Mouse (Mus musculus): Measurements from ENCODE around the gene Dennd1b. TPM values are rescaled to one million over a fixed set of nuclear protein-coding genes. Genes with fewer than 3 reads are reported as not detected.

Dennd1b gene
- polyA plus RNA-seq, 1 experiment from 2014 or later, result 7.9 TPM

DNA sequence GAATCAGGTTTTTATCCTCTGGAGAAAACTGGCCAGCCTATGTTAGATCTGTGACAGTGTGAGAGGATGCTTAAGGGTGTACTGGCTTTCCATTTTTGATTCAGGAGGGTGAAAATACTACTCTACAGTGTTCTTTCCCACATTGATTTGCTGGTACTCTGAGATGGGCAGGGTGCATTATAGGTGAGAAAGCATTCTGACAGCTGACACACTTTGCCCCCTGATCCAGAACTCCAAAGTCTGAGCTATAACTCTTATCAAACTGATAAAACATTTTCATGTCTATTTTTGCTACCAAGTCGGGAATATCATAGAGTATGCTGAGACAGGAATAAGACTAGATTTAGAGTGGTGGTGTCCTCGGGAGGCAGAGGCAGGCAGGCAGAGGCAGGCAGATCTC lies 2.3 kb downstream of the Dennd1b start:
- Histone ChIP-seq H3K4me3 (no peak overlapping the region), H3K4me2 (no peak overlapping the region), H3K9ac (no peak overlapping the region), H3K4me1 (replicated peaks) (peaks cover 8% of the 10 kb centered on the region; the same call in 1 of the 2 replicates), H3K27ac (replicated peaks) (no peak overlapping the region), H3K27me3 (no peaks in the 10 kb centered on the region), H3K36me3 (no peaks in the 10 kb centered on the region), H3K9me3 (no peaks in the 10 kb centered on the region)
- 97% methylated on average over 2 of the region's 2 CpGs for WGBS
- no peak for ATAC-seq (ENCODE audit: low FRiP score, low read depth)

DNA sequence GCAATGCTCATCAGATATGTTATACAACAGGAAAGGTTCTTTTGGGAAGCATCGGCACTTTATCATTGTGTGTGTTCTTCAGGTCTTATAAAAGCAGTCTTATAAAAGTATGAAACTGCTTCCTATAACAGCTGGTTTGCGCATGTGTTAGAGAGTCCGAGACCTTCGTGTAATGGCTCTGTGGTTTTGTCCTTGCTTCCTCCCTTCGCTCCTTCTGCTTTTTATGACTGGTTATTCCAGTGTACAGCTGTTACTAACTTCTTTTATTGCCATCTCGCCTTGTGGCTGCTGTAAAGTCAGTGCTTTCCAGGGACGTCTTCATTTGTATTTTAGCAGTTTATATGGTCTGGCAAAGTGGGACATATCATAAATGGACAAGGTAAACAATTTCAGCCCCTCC lies 4.2 kb downstream of the Dennd1b start:
- Histone ChIP-seq H3K4me2 (no peak overlapping the region), H3K4me1 (replicated peaks) (peaks cover 8% of the 10 kb centered on the region; the same call in 1 of the 2 replicates), H3K36me3 (no peaks in the 10 kb centered on the region), H3K4me3 (no peak overlapping the region), H3K27me3 (no peaks in the 10 kb centered on the region), H3K27ac (replicated peaks) (no peak overlapping the region), H3K9me3 (no peaks in the 10 kb centered on the region), H3K9ac (no peak overlapping the region)
- WGBS, result 91% methylated on average over 7 of the region's 7 CpGs
- ATAC-seq (ENCODE audit: low FRiP score, low read depth), result no peak

DNA sequence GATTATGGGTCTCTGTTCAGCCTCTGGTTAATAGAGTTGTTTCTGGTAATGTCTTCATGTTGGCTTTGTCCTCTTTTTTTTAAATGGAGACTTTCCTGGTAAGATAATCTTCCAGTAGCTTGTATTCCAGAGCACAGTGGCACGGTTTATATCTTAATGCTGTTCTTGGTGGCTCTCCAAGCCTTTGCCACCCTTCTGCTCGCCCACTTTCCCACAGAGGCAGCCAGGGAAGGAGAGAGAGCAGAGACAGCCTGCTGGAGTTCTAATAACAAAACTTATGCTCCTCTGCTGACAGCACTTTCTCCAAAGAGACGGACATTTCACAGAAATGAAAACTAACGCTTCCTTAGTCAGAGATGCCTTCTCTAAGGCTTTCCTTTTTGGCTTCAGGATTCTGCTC lies 6.8 kb downstream of the Dennd1b start:
- no peak for ATAC-seq (ENCODE audit: low FRiP score, low read depth)
- Histone ChIP-seq H3K9ac (no peak overlapping the region), H3K9me3 (no peaks in the 10 kb centered on the region), H3K4me1 (replicated peaks) (no peaks in the 10 kb centered on the region), H3K4me3 (no peak overlapping the region), H3K27ac (replicated peaks) (no peak overlapping the region), H3K36me3 (no peaks in the 10 kb centered on the region), H3K27me3 (no peaks in the 10 kb centered on the region), H3K4me2 (no peak overlapping the region)
- WGBS, result 73% methylated on average over 4 of the region's 4 CpGs

DNA sequence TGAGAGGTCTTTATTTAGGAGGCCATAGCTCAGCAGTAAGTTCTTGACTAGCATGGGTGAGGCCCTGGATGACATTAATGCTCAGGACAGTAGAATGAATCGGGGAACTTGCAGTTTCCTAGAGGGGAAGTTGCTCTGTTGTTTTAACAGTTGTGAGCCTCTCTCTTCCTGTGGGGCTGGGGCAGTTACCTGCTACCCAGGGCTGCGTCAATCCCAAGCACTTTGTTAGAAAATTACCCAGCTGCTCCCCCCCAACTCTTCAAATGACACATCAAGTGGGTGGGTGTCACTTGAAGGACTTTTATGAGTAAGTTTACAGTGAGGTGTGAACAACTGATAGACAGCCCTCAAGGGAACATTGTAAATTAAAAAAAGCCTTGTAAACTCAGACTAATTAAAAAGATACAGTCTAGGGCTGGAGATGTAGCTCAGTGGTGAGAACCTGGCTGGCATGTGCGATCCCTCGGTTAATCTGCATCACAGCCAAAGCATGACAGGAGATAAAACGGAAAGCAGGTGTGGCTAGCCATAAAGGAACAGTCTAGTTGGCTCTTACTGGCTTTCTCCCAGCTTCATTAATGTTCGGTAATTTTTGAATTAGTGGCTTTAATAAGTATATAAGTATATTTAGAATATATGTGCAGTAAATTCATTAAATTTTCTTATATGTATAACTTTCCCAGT lies 10.4 kb downstream of the Dennd1b start:
- H3K9me3 ChIP-seq, result no peaks in the 10 kb centered on the region
- no peaks in the 10 kb centered on the region for H3K4me1 ChIP-seq (replicated peaks)
- no peak overlapping the region for H3K4me3 ChIP-seq
- no peak for ATAC-seq (ENCODE audit: low FRiP score, low read depth)
- no peaks in the 10 kb centered on the region for H3K36me3 ChIP-seq
- 86% methylated on average over 6 of the region's 6 CpGs for WGBS
- no peak overlapping the region for H3K9ac ChIP-seq
- no peak overlapping the region for H3K27ac ChIP-seq (replicated peaks)
- H3K27me3 ChIP-seq, result no peaks in the 10 kb centered on the region
- H3K4me2 ChIP-seq, result no peak overlapping the region

DNA sequence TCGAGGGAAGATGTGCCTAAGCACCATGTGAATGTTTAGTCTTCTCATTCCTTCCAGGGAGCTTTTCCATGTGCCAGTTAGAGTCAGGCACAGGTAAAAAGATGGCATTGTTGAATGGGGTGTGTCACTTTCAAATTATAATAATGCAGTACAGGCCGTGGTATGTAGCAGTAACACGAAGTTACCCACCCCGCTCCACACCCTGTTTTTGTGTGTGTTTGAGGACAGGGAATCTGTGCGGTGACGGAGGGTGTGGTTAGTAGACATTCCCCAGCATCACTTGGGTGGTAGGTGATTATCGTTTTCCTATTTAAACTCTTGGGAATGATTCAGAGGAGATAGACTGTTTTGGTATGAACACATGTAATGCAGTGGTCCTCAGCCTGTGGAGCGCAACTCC lies 11.6 kb downstream of the Dennd1b start:
- no peaks in the 10 kb centered on the region for H3K4me1 ChIP-seq (replicated peaks)
- H3K27ac ChIP-seq (replicated peaks), result no peak overlapping the region
- ATAC-seq (ENCODE audit: low FRiP score, low read depth), result no peak
- H3K27me3 ChIP-seq, result no peaks in the 10 kb centered on the region
- no peaks in the 10 kb centered on the region for H3K9me3 ChIP-seq
- WGBS, result 94% methylated on average over 8 of the region's 8 CpGs
- H3K4me3 ChIP-seq, result no peak overlapping the region
- no peak overlapping the region for H3K4me2 ChIP-seq
- no peaks in the 10 kb centered on the region for H3K36me3 ChIP-seq
- no peak overlapping the region for H3K9ac ChIP-seq

DNA sequence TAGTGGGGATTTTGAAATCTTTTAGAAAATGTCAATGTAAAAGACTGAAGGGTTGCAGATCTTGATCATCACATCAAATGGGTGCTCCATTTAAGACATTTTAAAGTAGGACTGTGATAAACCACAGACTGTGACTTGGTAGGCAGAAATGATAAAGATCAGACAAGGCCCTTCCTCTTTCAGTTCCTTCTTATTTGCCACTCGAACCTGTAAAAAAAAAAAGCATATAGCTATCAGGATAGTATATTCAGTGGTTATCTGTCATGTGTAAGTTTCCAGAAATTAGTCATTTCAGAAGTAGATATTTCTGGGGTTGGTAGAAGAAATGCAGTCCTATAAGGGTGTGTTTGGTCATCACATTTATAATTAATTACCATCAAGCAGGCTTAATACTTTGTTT lies 12.7 kb downstream of the Dennd1b start:
- Histone ChIP-seq H3K4me1 (replicated peaks) (no peaks in the 10 kb centered on the region), H3K27me3 (no peaks in the 10 kb centered on the region), H3K4me2 (no peak overlapping the region), H3K9me3 (no peaks in the 10 kb centered on the region), H3K36me3 (no peaks in the 10 kb centered on the region), H3K4me3 (no peak overlapping the region), H3K27ac (replicated peaks) (no peak overlapping the region), H3K9ac (no peak overlapping the region)
- WGBS, result 90% methylated on average over 1 of the region's 1 CpGs
- ATAC-seq (ENCODE audit: low FRiP score, low read depth), result no peak

DNA sequence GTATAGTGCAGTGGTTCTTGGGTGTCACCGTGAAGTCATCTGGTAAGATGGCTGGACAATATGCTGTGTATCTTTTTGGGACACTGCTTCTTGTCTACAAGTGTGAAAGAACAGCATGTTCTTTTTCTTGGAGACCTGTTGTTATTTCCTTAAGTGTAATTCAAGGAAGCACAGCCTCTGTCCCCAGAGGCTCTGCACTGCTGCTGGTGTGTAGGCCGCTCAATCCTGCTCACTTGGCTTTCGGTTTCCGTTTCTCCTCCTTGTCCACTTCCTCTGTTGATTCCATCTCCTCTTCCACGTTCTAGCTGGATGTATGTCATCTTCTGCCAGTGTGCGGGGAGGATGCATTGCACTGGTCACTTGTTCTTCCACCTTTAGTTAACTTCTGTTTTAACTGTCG lies 19.0 kb downstream of the Dennd1b start:
- Histone ChIP-seq H3K4me1 (replicated peaks) (peaks cover 16% of the 10 kb centered on the region), H3K27me3 (no peaks in the 10 kb centered on the region), H3K4me3 (no peak overlapping the region), H3K4me2 (no peak overlapping the region), H3K36me3 (no peaks in the 10 kb centered on the region), H3K27ac (replicated peaks) (0 out of 2 replicates have a peak overlapping the region, but pooled peaks have one; percentile 30), H3K9me3 (no peaks in the 10 kb centered on the region), H3K9ac (no peak overlapping the region)
- no peak for ATAC-seq (ENCODE audit: low FRiP score, low read depth)
- WGBS, result 68% methylated on average over 7 of the region's 7 CpGs

DNA sequence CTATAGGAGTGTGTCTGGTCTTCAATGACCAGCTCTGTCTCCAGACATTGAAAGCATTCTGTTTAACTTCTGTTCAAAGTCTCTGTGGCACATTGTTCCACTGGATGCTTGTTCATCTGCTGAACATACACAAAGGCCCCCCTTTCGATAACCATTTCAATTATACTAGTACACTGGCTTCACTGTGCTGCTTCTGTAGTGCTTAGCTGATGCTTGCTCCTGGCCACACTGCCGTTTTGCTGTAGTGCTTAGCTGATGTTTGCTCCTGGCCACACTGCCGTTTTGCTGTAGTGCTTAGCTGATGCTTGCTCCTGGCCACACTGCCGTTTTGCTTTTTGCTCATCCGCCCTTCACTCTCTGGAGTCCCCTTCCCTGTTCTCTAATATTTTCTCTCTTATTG lies 19.4 kb downstream of the Dennd1b start:
- WGBS, result 54% methylated on average over 5 of the region's 5 CpGs
- Histone ChIP-seq H3K9me3 (no peaks in the 10 kb centered on the region), H3K27ac (replicated peaks) (0 out of 2 replicates have a peak overlapping the region, but pooled peaks have one; percentile 30), H3K9ac (no peak overlapping the region), H3K4me2 (no peak overlapping the region), H3K27me3 (no peaks in the 10 kb centered on the region), H3K36me3 (no peaks in the 10 kb centered on the region), H3K4me1 (replicated peaks) (peaks cover 16% of the 10 kb centered on the region), H3K4me3 (no peak overlapping the region)
- no peak for ATAC-seq (ENCODE audit: low FRiP score, low read depth)

DNA sequence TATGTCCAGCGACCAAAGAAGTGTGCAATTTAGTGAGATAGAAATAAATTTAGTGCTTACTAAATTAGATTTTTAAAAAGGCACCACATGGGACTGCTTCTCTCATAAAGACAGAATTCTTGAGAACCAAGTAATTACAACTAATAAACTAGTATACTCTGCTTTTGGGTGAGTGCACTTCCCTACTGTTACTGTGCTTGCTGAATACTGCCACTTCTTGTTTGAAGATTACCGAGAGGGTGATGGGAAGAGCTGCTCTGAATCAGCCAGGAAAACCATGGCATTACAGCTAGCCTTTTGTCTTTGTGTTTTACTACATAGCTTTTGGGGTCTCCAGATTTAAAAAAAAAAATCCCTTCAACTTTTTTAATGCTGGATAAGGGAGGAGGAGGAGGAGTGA lies 19.8 kb downstream of the Dennd1b start:
- Histone ChIP-seq H3K4me1 (replicated peaks) (peaks cover 16% of the 10 kb centered on the region), H3K4me3 (no peak overlapping the region), H3K9ac (no peak overlapping the region), H3K4me2 (no peak overlapping the region), H3K27me3 (no peaks in the 10 kb centered on the region), H3K36me3 (no peaks in the 10 kb centered on the region), H3K27ac (replicated peaks) (no peak overlapping the region), H3K9me3 (no peaks in the 10 kb centered on the region)
- ATAC-seq (ENCODE audit: low FRiP score, low read depth), result no peak
- WGBS, result 57% methylated on average over 2 of the region's 2 CpGs

DNA sequence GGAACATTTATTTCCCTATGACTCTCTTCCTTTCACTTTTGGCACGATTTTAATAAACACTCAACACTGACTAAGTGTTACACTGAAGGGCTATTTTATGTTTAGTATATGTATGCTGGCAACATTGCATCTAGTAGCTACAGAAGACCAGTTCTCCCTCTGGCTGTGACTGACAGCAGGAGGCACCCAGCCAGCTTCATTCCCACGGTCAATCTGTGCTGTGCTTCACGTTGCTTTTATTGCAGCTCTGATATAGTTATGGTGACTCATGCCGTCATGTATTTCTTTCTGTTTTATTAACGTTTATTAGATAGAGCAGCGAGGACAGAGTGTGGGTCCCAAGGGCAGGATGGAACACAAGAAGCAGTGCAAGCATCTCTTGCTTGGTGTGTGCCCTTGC lies 20.2 kb downstream of the Dennd1b start:
- H3K4me2 ChIP-seq, result no peak overlapping the region
- WGBS, result 48% methylated on average over 6 of the region's 6 CpGs

DNA sequence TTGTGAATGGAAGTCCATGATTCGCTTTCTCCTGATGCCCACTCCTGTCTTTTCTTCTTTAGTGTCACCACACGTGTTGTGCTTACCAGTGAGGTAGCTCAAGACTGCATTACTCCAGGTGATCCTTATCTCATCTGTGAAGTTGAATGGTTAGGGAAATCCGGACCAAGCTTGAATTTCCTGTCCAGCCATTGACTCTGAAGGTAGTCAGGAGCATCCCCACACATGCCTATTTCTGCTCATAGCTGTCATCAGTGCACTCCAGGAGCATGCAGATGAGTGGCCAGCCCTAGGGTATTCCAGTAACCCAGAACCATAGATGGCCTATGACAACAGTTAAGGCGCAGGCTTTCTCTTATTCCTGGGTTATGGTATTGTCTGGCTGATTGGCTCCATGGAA lies 20.9 kb downstream of the Dennd1b start:
- Histone ChIP-seq H3K4me1 (replicated peaks) (peaks cover 16% of the 10 kb centered on the region), H3K4me3 (no peak overlapping the region), H3K27me3 (no peaks in the 10 kb centered on the region), H3K27ac (replicated peaks) (no peak overlapping the region), H3K4me2 (no peak overlapping the region), H3K9me3 (no peaks in the 10 kb centered on the region), H3K9ac (no peak overlapping the region), H3K36me3 (no peaks in the 10 kb centered on the region)
- 91% methylated on average over 4 of the region's 4 CpGs for WGBS
- ATAC-seq (ENCODE audit: low FRiP score, low read depth), result peak; percentile 43; the same call in 1 of the 2 replicates

More for the DNA sequence above, 20.2 kb downstream of the Dennd1b start:
- no peak overlapping the region for H3K4me3 ChIP-seq
- no peaks in the 10 kb centered on the region for H3K27me3 ChIP-seq
- H3K27ac ChIP-seq (replicated peaks), result no peak overlapping the region
- H3K9ac ChIP-seq, result no peak overlapping the region
- no peak for ATAC-seq (ENCODE audit: low FRiP score, low read depth)
- no peaks in the 10 kb centered on the region for H3K9me3 ChIP-seq
- no peaks in the 10 kb centered on the region for H3K36me3 ChIP-seq
- H3K4me1 ChIP-seq (replicated peaks), result peaks cover 16% of the 10 kb centered on the region

DNA sequence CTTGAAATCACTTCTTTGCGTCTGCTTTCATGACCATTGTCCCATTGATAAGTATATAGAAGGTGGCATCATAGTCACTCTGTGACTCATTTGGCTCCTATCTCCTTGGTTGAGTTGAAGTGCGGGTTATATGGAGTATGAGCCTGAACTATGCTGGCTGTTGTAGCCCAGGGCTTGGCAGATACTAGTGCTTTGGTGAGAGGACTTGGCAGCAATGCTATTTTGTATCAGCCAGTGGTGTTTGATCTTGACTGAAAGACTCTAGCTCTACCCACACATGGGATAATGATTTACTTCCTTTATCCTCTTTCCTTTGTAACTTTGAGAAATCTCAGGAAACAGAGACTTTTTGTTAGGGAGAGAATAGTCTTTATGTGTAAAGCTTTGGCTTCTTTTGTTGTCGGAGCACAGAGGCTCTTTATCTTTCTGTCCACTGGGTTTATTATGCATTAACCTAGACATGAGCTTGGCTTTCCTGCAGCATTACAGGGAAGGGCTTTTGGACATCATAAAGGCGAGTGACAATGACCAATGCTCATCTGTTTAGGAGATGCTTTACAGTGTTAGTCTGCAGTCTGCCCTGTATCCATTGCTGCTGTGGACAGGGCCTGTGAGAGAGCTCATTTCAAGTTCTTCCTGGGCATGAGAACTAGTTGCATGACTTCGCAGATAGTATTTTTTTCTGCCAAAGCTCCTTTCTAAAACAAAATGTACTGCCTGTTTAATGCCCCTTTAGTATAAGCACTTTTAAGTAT lies 29.3 kb downstream of the Dennd1b start:
- Histone ChIP-seq H3K27ac (replicated peaks) (no peak overlapping the region), H3K27me3 (no peaks in the 10 kb centered on the region), H3K4me1 (replicated peaks) (no peaks in the 10 kb centered on the region), H3K9me3 (no peaks in the 10 kb centered on the region), H3K4me2 (no peak overlapping the region), H3K9ac (no peak overlapping the region), H3K4me3 (no peak overlapping the region), H3K36me3 (no peaks in the 10 kb centered on the region)
- ATAC-seq (ENCODE audit: low FRiP score, low read depth), result peak; percentile 50; the same call in 1 of the 2 replicates
- 55% methylated on average over 5 of the region's 5 CpGs for WGBS
